Mouse (Mus musculus) kidney, embryonic 16.5 days (tissue): ENCODE measurements around the gene Pde4d. TPM values are rescaled to one million over a fixed set of nuclear protein-coding genes. Genes with fewer than 3 reads are reported as not detected.
A peak's percentile ranks its signal among the peaks of the same experiment; 100 is the strongest.

Source experiments
- ATAC-seq: fragments of 200-750 bp; cut with Nextera tagmentation; 2 replicates; pipeline ENCODE4 v1.8.0; 2017; ENCODE audit warnings: moderate TSS enrichment; ENCODE audit not compliant: low FRiP score, low TSS enrichment
- H3K27ac ChIP-seq: fragments of 300-500 bp; sonication (generic); 2 replicates; pipeline ENCODE4 v1.5.1; 2014; ENCODE audit warnings: low read length
- H3K27me3 ChIP-seq: fragments of 300-500 bp; sonication (generic); 2 replicates; pipeline ENCODE4 v1.6.1; 2014; ENCODE audit warnings: low read length, control low read depth, mixed read lengths; ENCODE audit not compliant: insufficient read depth
- H3K36me3 ChIP-seq: fragments of 300-500 bp; sonication (generic); 2 replicates; pipeline ENCODE4 v1.6.1; 2014; ENCODE audit warnings: low read length, control low read depth, mixed read lengths; ENCODE audit not compliant: insufficient read depth
- H3K4me1 ChIP-seq: fragments of 300-500 bp; sonication (generic); 2 replicates; pipeline ENCODE4 v1.6.1; 2014; ENCODE audit warnings: low read length, control low read depth, mixed read lengths; ENCODE audit not compliant: insufficient read depth
- H3K4me2 ChIP-seq: fragments of 300-500 bp; sonication (generic); replicated peaks from 2 replicates; pipeline ENCODE4 v1.6.1; 2014; ENCODE audit warnings: low read depth, low read length
- H3K4me3 ChIP-seq: fragments of 300-500 bp; sonication (generic); 2 replicates; pipeline ENCODE4 v1.5.1; 2014; ENCODE audit warnings: mild to moderate bottlenecking, low read length
- H3K9ac ChIP-seq: fragments of 300-500 bp; sonication (generic); replicated peaks from 2 replicates; pipeline ENCODE4 v1.6.1; 2014; ENCODE audit warnings: low read length
- H3K9me3 ChIP-seq: fragments of 300-500 bp; sonication (generic); 2 replicates; pipeline ENCODE4 v1.6.1; 2016; ENCODE audit warnings: low read length, control low read depth
- WGBS: fragments of 180-500 bp; shearing (Covaris S2); extraction: QIAGEN DNeasy Blood & Tissue Kit; methylation state at CpG from one replicate; pipeline ENCODE4 v1.1.7; 2014; 5-methylcytosine and 5-hydroxymethylcytosine counted together
- polyA plus RNA-seq: library from polyadenylated mRNA; unstranded; fragments of >200 nt; fragmentation: Nextera tagmentation; extraction: Ambion mirVana; gene quantifications from 2 replicates; pipeline ENCODE4 v1.2.1, GENCODE M21; 2015

The Pde4d gene
- polyA plus RNA-seq, 1 experiment from 2014 or later: 11.1 TPM

DNA sequence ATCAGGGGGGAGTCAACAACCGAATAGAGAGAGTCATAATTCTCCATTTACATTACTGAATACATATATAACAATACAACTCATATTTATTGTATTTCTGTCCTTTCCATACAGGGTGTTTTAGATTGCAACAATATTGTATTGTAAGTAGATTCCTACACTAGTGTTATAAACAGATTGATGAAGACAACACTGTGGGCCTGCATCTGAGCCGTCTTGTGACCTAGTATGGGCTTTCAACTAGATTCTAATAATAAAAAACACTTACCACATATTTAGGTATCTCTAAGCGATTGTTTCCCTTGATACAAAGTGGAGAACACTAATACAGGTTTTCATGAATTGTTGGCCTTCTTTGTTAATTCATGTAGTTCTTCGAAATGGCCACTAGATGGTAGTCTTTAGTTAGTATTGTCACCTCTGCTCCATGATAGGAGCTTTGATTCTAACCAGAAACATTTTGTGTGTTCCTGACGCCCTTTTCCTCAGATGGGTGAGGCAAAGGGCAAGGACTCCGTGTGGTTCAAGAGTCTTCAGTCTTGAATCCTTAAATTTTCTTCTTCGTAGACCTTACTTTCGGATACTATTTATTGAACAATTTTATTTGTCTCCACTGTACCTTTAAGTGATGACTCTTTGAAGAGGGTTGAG is 779.3 kb downstream of the Pde4d start:
- Histone ChIP-seq H3K27me3 (no peaks in the 10 kb centered on the region), H3K4me3 (peak overlapping the region; percentile 31), H3K4me2 (peak overlapping the region; percentile 42), H3K9ac (no peak overlapping the region; the same call in 1 of the 2 replicates), H3K27ac (no peak overlapping the region), H3K4me1 (peaks cover 22% of the 10 kb centered on the region), H3K9me3 (no peaks in the 10 kb centered on the region), H3K36me3 (no peaks in the 10 kb centered on the region)
- WGBS: 28% methylated on average over 8 of the region's 8 CpGs
- peak; percentile 46; the same call in 1 of the 2 replicates for ATAC-seq

- H3K4me1 ChIP-seq: peaks cover 25% of the 10 kb centered on the region
- H3K4me3 ChIP-seq: peak overlapping the region; percentile 31
- peak overlapping the region; percentile 44; the same call in 1 of the 2 replicates for H3K9ac ChIP-seq
- peak overlapping the region; percentile 42 for H3K4me2 ChIP-seq
- no peaks in the 10 kb centered on the region for H3K36me3 ChIP-seq
- 44% methylated on average over 17 of the region's 17 CpGs for WGBS
- ATAC-seq: 0 out of 2 replicates have a peak, but pooled peaks have one; percentile 27
- H3K9me3 ChIP-seq: no peaks in the 10 kb centered on the region
- no peak overlapping the region for H3K27ac ChIP-seq
- no peaks in the 10 kb centered on the region for H3K27me3 ChIP-seq
These were observed 780.0 kb downstream of the Pde4d start for GRCm38 (mm10) chr13:109229618-109230334.

DNA sequence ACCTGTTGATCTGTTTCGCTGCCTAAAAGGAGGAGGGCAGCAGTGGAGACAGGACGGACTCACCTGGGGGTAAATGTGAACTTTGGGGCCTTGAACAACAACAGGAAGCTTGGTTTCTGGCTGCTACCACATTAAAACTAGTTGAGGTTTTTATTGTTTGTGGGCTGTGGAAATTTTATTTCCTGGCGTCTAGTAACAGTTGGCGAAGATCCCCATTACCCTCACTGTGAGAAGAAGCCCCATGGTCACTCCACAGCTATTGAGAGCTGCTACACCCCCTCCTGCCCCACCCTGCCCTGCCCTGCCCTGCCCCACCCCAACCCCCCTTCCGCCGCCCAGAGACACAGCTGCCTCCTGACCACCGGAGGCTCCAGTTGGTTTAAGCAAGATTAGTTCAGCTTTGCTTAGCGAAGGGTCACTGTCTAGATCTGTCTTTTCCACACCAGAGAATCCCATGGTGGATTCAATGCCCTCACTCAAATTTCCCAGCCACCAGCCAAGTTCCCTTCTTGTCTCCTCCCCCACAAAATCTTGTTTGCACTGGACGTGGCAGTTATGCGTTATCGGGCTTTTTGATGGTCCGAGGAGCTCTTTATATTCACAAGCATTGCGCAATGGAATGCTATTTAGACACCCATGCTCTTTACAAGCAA is 780.7 kb downstream of the Pde4d start:
- Histone ChIP-seq H3K4me1 (peaks cover 25% of the 10 kb centered on the region), H3K27me3 (no peaks in the 10 kb centered on the region), H3K9ac (0 out of 2 replicates have a peak overlapping the region, but pooled peaks have one; percentile 44), H3K27ac (no peak overlapping the region), H3K9me3 (no peaks in the 10 kb centered on the region), H3K4me3 (no peak overlapping the region), H3K36me3 (no peaks in the 10 kb centered on the region), H3K4me2 (peak overlapping the region; percentile 42)
- 35% methylated on average over 13 of the region's 13 CpGs for WGBS
- ATAC-seq: peak; percentile 33; the same call in 1 of the 2 replicates

- Histone ChIP-seq H3K9ac (no peak overlapping the region), H3K27me3 (no peaks in the 10 kb centered on the region), H3K4me1 (peaks cover 30% of the 10 kb centered on the region), H3K4me3 (no peak overlapping the region), H3K9me3 (no peaks in the 10 kb centered on the region), H3K4me2 (peak overlapping the region; percentile 2), H3K27ac (peak overlapping the region; percentile 34; the same call in 1 of the 2 replicates), H3K36me3 (no peaks in the 10 kb centered on the region)
- 52% methylated on average over 18 of the region's 18 CpGs for WGBS
- ATAC-seq: no peak
These were observed 782.2 kb downstream of the Pde4d start for GRCm38 (mm10) chr13:109231848-109232460.

DNA sequence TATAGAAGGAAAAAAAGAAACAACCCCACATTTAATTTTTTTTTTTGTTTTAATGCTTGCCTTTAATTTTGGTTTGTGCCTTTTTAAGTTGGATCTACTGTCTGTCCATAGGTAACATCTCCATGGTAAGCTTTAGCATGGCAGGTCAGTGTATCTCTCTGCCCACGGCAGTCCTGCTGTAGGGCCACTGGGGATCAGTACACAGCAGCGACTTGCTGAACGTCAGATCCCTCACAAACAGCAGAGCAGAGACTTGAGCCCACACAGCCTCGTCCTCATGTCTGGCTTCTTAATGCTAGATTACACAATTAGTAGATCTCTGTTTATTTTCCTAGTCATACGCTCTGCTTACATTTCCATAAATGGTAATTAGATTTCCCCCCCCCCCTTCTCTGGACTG is 782.8 kb downstream of the Pde4d start:
- Histone ChIP-seq H3K36me3 (no peaks in the 10 kb centered on the region), H3K4me3 (no peak overlapping the region), H3K9me3 (no peaks in the 10 kb centered on the region), H3K27ac (no peak overlapping the region), H3K4me1 (peaks cover 30% of the 10 kb centered on the region), H3K27me3 (no peaks in the 10 kb centered on the region), H3K4me2 (no peak overlapping the region), H3K9ac (no peak overlapping the region)
- ATAC-seq: no peak
- 69% methylated on average over 5 of the region's 5 CpGs for WGBS

GRCm38 (mm10) chr13:109233911-109234613 is 784.3 kb downstream of the Pde4d start:
- 40% methylated on average over 5 of the region's 5 CpGs for WGBS
- ATAC-seq: no peak

DNA sequence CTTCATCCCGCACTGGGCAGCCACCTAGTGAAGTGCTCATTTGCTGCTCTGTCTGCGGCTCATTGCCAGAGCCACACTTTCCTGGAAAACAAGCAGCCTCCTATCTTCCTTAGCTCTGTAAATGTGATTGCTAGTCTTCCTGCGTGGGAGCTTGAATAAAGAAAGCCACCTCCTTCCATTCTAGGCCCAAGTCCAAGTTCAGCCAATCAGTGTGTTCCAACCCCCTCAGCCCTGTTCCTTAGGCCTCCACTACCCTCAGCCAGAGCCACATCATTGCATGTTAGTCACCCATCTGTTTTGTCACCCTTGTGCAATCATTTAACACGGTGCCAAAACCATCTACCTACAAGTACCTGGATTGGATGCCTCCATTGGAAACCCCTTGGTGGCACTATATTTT is 786.3 kb downstream of the Pde4d start:
- no peaks in the 10 kb centered on the region for H3K9me3 ChIP-seq
- peaks cover 18% of the 10 kb centered on the region; the same call in 1 of the 2 replicates for H3K4me1 ChIP-seq
- no peak overlapping the region for H3K9ac ChIP-seq
- H3K27ac ChIP-seq: no peak overlapping the region
- WGBS: 69% methylated on average over 4 of the region's 4 CpGs
- ATAC-seq: no peak
- no peak overlapping the region for H3K4me2 ChIP-seq
- H3K27me3 ChIP-seq: no peaks in the 10 kb centered on the region
- no peak overlapping the region for H3K4me3 ChIP-seq
- H3K36me3 ChIP-seq: no peaks in the 10 kb centered on the region

More at GRCm38 (mm10) chr13:109233911-109234613, 784.3 kb downstream of the Pde4d start:
- Histone ChIP-seq H3K9me3 (no peaks in the 10 kb centered on the region), H3K4me3 (no peak overlapping the region), H3K27ac (no peak overlapping the region), H3K9ac (no peak overlapping the region), H3K36me3 (no peaks in the 10 kb centered on the region), H3K27me3 (no peaks in the 10 kb centered on the region), H3K4me2 (no peak overlapping the region), H3K4me1 (peaks cover 30% of the 10 kb centered on the region)

- Histone ChIP-seq H3K36me3 (no peaks in the 10 kb centered on the region), H3K4me2 (no peak overlapping the region), H3K27ac (peak overlapping the region; percentile 41; the same call in 1 of the 2 replicates), H3K9ac (no peak overlapping the region), H3K27me3 (no peaks in the 10 kb centered on the region), H3K4me1 (peaks cover 9% of the 10 kb centered on the region; the same call in 1 of the 2 replicates), H3K4me3 (no peak overlapping the region), H3K9me3 (no peaks in the 10 kb centered on the region)
- 60% methylated on average over 4 of the region's 4 CpGs for WGBS
- ATAC-seq: no peak
These were observed 788.9 kb downstream of the Pde4d start for GRCm38 (mm10) chr13:109238670-109239069.

DNA sequence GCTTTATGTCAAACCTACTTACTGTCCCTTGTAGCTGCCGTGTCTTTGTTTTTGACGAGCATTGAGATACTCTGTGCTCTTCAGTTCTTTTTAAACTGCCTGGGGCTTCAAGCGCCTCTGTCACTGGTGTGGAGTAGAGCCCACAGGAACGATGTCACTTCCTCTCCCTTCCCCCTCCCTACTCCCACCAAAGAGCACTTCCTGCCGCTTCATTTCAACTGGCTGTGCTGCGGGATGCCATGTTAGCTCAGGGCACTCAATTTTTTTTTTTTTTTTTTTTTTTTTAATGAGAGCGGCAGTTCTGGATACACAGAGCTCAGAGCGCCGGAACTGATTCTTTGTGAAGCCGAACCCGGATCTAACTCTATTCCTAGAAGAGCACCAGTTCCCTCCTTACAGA is 789.5 kb downstream of the Pde4d start:
- H3K4me2 ChIP-seq: no peak overlapping the region; the same call in 1 of the 2 replicates
- H3K4me3 ChIP-seq: no peak overlapping the region
- no peaks in the 10 kb centered on the region for H3K27me3 ChIP-seq
- H3K9me3 ChIP-seq: no peaks in the 10 kb centered on the region
- peak; percentile 60; the same call in 1 of the 2 replicates for ATAC-seq
- WGBS: 72% methylated on average over 11 of the region's 11 CpGs
- H3K4me1 ChIP-seq: peaks cover 6% of the 10 kb centered on the region; the same call in 1 of the 2 replicates
- no peak overlapping the region for H3K9ac ChIP-seq
- peak overlapping the region; percentile 75 for H3K27ac ChIP-seq
- no peaks in the 10 kb centered on the region for H3K36me3 ChIP-seq
